Mouse (Mus musculus) hindlimb bud, embryonic 11.5 days (tissue): ENCODE measurements around the gene Rusc1.
"Not testable (repeated sequence)": the region's sequence is repeated elsewhere in the genome, so short reads cannot be mapped to it uniquely, and the experiment has no call there.

ENCODE experiments used
- DNase-seq: peaks from one replicate; pipeline ENCODE4 v3.0.0-alpha.2; 2012; ENCODE audit warnings: low read depth, low spot score; ENCODE audit errors: extremely low spot score

The Rusc1 gene

GRCm38 (mm10) chr3:89092509-89093090, 511 bp downstream of the Rusc1 start:
- no peak for DNase-seq

GRCm38 (mm10) chr3:89091811-89092508, 1.2 kb downstream of the Rusc1 start:
- no peak for DNase-seq

- DNase-seq = no peak
Measured at GRCm38 (mm10) chr3:89090694-89091655, 2.1 kb downstream of the Rusc1 start.

GRCm38 (mm10) chr3:89089882-89090591, 3.1 kb downstream of the Rusc1 start:
- DNase-seq = no peak

GRCm38 (mm10) chr3:89088974-89089373, 4.1 kb downstream of the Rusc1 start:
- no peak for DNase-seq

GRCm38 (mm10) chr3:89087338-89088110, 5.6 kb downstream of the Rusc1 start:
- no peak for DNase-seq

GRCm38 (mm10) chr3:89084654-89085190, 8.4 kb downstream of the Rusc1 start:
- DNase-seq = no peak

- DNase-seq = no peak
Measured at GRCm38 (mm10) chr3:89084133-89084532, 9.0 kb downstream of the Rusc1 start.

GRCm38 (mm10) chr3:89082287-89082686, 10.8 kb downstream of the Rusc1 start:
- not testable (repeated sequence) for DNase-seq

GRCm38 (mm10) chr3:89077383-89077782, 15.7 kb downstream of the Rusc1 start:
- DNase-seq = no peak

GRCm38 (mm10) chr3:89067265-89067664, 25.8 kb downstream of the Rusc1 start:
- no peak for DNase-seq

GRCm38 (mm10) chr3:89061696-89062095, 31.4 kb downstream of the Rusc1 start:
- no peak for DNase-seq

GRCm38 (mm10) chr3:89058783-89059182, 34.3 kb downstream of the Rusc1 start:
- no peak for DNase-seq

GRCm38 (mm10) chr3:89058361-89058760, 34.8 kb downstream of the Rusc1 start:
- no peak for DNase-seq

GRCm38 (mm10) chr3:89043359-89043758, 49.8 kb downstream of the Rusc1 start:
- DNase-seq = no peak
